Mouse (Mus musculus) heart, adult 2 months (tissue): ENCODE results near the gene Phkg1. TPM values are rescaled to one million over a fixed set of nuclear protein-coding genes. Genes with fewer than 3 reads are reported as not detected.
"Not testable (repeated sequence)": the region's sequence is repeated elsewhere in the genome, so short reads cannot be mapped to it uniquely, and the experiment has no call there.

Experiments used
- DNase-seq, 2 experiments: peaks; one replicate each; pipeline ENCODE4 v3.0.0; 2021
- H3K27ac ChIP-seq: fragments of 200-600 bp; 2 replicates; pipeline ENCODE4 v1.8.1; 2022
- H3K27me3 ChIP-seq: fragments of 200-500 bp; 2 replicates; pipeline ENCODE4 v1.6.1; 2012; ENCODE audit warnings: mild to moderate bottlenecking, low read length, inconsistent platforms, mixed read lengths; ENCODE audit not compliant: control insufficient read depth, insufficient read depth
- H3K36me3 ChIP-seq: fragments of 200-500 bp; 2 replicates; pipeline ENCODE4 v1.6.1; 2012; ENCODE audit warnings: low read length, inconsistent platforms; ENCODE audit not compliant: control insufficient read depth, insufficient read depth
- H3K4me1 ChIP-seq: fragments of 200-500 bp; 2 replicates; pipeline ENCODE4 v1.6.1; 2011; ENCODE audit warnings: low read length; ENCODE audit not compliant: control insufficient read depth, insufficient read depth
- H3K4me3 ChIP-seq: fragments of 200-600 bp; 2 replicates; pipeline ENCODE4 v1.8.1; 2022
- H3K79me2 ChIP-seq: fragments of 200-500 bp; replicated peaks from 2 replicates; pipeline ENCODE4 v1.6.1; 2012; ENCODE audit warnings: mild to moderate bottlenecking, inconsistent platforms, low read length, moderate library complexity, mixed read lengths; ENCODE audit not compliant: control insufficient read depth, insufficient read depth
- H3K9ac ChIP-seq: fragments of 200-500 bp; 2 replicates; pipeline ENCODE4 v1.6.1; 2012; ENCODE audit warnings: low read depth, mild to moderate bottlenecking, control low read depth, inconsistent platforms, low read length, mixed read lengths
- CTCF ChIP-seq: fragments of 200-600 bp; IDR thresholded peaks from 2 replicates; pipeline ENCODE4 v1.8.1; 2022; ENCODE audit warnings: antibody characterized with exemption, mild to moderate bottlenecking, moderate library complexity
- EP300 ChIP-seq: fragments of 200-500 bp; IDR thresholded peaks from 2 replicates; pipeline ENCODE4 v1.6.1; 2011; ENCODE audit warnings: low read depth, low read length, control low read depth; ENCODE audit not compliant: insufficient read depth
- POLR2A ChIP-seq: fragments of 200-500 bp; IDR thresholded peaks from 2 replicates; pipeline ENCODE4 v1.6.1; 2011; ENCODE audit warnings: mild to moderate bottlenecking, low read depth, low read length, control low read depth; ENCODE audit not compliant: insufficient read depth
- WGBS: fragments of 180-500 bp; shearing (Covaris S2); methylation state at CpG from one replicate; pipeline ENCODE4 v1.1.7; 2018; 5-methylcytosine and 5-hydroxymethylcytosine counted together
- intact Hi-C: fragments of 180-260 bp; cut with DNase I; formaldehyde crosslinking; loops from one replicate; pipeline ENCODE4 v1.15.1; 2025
- polyA plus RNA-seq: library from polyadenylated mRNA; depleted of rRNA; stranded (reverse); fragments of >200 nt; gene quantifications from 2 replicates; pipeline ENCODE4 v1.2.3, GENCODE M21; 2012
- total RNA-seq, 2 experiments: library from RNA; stranded (reverse); gene quantifications; 2 replicates each; pipeline ENCODE4 v1.2.3; 2021

The Phkg1 gene
- total and polyA plus RNA-seq, 3 experiments, result 15.5 to 39.8 (median 16.8) TPM

GRCm38 (mm10) chr5:129924820-129925452 is 26.6 kb upstream of the Phkg1 start:
- H3K79me2 ChIP-seq, result no peaks in the 10 kb centered on the region
- H3K9ac ChIP-seq, result no peak overlapping the region
- intact Hi-C loops, result no loop called here
- 65% methylated on average over 8 of the region's 8 CpGs for WGBS
- H3K27me3 ChIP-seq, result no peaks in the 10 kb centered on the region
- DNase-seq, result no peak
- no peak overlapping the region for H3K27ac ChIP-seq
- H3K4me1 ChIP-seq, result no peaks in the 10 kb centered on the region
- TF ChIP-seq POLR2A, result no peak
- no peak for TF ChIP-seq EP300
- no peak for TF ChIP-seq CTCF
- no peaks in the 10 kb centered on the region for H3K36me3 ChIP-seq
- H3K4me3 ChIP-seq, result no peak overlapping the region

GRCm38 (mm10) chr5:129921972-129922371 is 23.6 kb upstream of the Phkg1 start:
- Histone ChIP-seq H3K27me3 (no peaks in the 10 kb centered on the region), H3K36me3 (no peaks in the 10 kb centered on the region), H3K79me2 (no peaks in the 10 kb centered on the region), H3K9ac (no peak overlapping the region), H3K4me1 (no peaks in the 10 kb centered on the region), H3K4me3 (no peak overlapping the region), H3K27ac (no peak overlapping the region)
- DNase-seq, result no peak
- intact Hi-C loops, result no loop called here
- TF ChIP-seq CTCF, result no peak
- no peak for TF ChIP-seq POLR2A
- no peak for TF ChIP-seq EP300
- WGBS, result 95% methylated on average over 4 of the region's 4 CpGs

DNA sequence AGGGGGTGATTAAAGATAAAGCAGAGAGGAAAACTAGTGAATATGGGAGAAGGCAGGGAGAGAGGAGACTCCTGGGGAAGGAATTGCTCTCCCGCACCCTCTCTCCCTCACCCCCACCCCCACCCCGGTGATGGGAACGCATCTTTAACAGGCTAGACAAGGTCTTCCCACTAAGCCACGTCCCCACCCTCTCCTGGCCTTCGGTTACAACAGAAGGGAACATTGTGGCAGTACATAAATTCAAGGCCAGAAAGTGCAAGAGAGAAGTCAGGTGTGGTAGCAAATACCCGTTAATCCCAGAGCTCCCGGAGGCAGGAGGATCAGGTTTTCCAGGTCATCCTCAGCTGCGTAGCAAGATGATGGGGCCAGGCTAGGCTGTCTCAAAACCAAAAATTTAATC is 21.0 kb upstream of the Phkg1 start:
- no peaks in the 10 kb centered on the region for H3K4me1 ChIP-seq
- TF ChIP-seq POLR2A, result no peak
- TF ChIP-seq EP300, result no peak
- no peak for TF ChIP-seq CTCF
- H3K27ac ChIP-seq, result no peak overlapping the region
- H3K4me3 ChIP-seq, result no peak overlapping the region
- H3K79me2 ChIP-seq, result no peaks in the 10 kb centered on the region
- DNase-seq, result no peak
- intact Hi-C loops, result no loop called here
- H3K9ac ChIP-seq, result no peak overlapping the region
- no peaks in the 10 kb centered on the region for H3K27me3 ChIP-seq
- no peaks in the 10 kb centered on the region for H3K36me3 ChIP-seq
- 67% methylated on average over 8 of the region's 8 CpGs for WGBS

DNA sequence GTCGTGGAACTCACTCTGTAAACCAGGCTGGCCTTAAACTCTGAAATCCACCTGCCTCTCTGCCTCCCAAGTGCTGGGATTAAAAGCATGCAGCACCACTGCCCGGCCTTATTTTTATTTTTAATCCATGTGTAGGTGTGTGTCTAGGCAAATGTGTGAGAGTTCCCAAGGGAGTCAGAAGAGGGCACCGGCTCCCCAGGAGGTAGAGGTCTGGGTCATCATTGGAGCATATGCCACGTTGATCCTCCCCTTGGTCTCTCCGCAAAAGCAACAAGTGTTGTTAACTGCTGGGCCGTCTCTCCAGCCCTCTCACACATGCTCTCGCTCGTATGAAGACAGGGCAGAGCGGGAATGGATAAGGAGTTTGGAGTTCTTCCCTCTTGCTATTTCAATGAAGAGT is 20.4 kb upstream of the Phkg1 start:
- Histone ChIP-seq H3K4me3 (no peak overlapping the region), H3K9ac (no peak overlapping the region), H3K4me1 (no peaks in the 10 kb centered on the region), H3K36me3 (no peaks in the 10 kb centered on the region), H3K79me2 (no peaks in the 10 kb centered on the region), H3K27ac (no peak overlapping the region), H3K27me3 (no peaks in the 10 kb centered on the region)
- no peak for TF ChIP-seq EP300
- TF ChIP-seq POLR2A, result no peak
- no peak for DNase-seq
- WGBS, result 73% methylated on average over 9 of the region's 9 CpGs
- intact Hi-C loops, result no loop called here

DNA sequence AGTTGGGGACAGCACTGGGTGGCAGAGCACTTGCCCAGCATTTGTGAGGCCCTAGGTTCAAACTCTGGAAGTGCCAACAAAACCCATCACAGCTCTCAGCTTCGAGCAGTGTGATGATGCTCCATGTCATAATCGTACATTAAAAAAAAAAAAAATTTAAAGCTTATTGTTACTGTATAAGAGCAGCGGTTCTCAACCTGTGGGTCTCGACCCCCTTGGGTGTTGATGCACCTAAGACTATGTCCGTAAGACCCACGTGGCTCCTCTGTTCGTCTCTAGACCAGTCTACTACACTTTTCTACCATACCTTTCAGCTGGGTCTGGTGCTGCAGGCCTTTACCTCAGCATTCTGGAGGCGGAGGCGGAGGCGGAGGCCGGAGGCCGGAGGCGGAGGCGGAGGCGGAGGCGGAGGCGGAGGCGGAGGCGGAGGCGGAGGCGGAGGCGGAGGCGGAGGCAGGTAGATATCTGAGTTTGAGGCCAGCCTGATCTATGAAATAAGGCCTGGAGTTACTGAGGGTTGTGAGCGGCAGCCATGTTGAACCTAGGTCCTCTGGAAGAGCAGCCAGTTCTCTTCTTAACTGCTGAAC is 19.8 kb upstream of the Phkg1 start:
- Histone ChIP-seq H3K4me1 (no peaks in the 10 kb centered on the region), H3K36me3 (no peaks in the 10 kb centered on the region), H3K79me2 (no peaks in the 10 kb centered on the region), H3K27me3 (no peaks in the 10 kb centered on the region), H3K4me3 (no peak overlapping the region), H3K27ac (no peak overlapping the region), H3K9ac (no peak overlapping the region)
- WGBS, result 87% methylated on average over 24 of the region's 24 CpGs
- TF ChIP-seq EP300, result no peak
- no peak for TF ChIP-seq POLR2A
- no peak for TF ChIP-seq CTCF
- intact Hi-C loops, result no loop called here
- DNase-seq, result no peak

GRCm38 (mm10) chr5:129915491-129915890 is 17.1 kb upstream of the Phkg1 start:
- H3K79me2 ChIP-seq, intact Hi-C loops, H3K27ac ChIP-seq, H3K27me3 ChIP-seq, H3K4me1 ChIP-seq, H3K4me3 ChIP-seq, H3K9ac ChIP-seq, H3K36me3 ChIP-seq, DNase-seq: not testable (repeated sequence)
- 62% methylated on average over 11 of the region's 11 CpGs for WGBS
